Mouse (Mus musculus) E14TG2a.4 (cell line): Measurements from ENCODE around the gene Pycr1.

Experiments
- H3K27me3 ChIP-seq: 2 replicates; pipeline ENCODE4 v1.6.1; 2014; ENCODE audit warnings: low read length, control low read depth; ENCODE audit not compliant: insufficient read depth
- H3K36me3 ChIP-seq: 2 replicates; pipeline ENCODE4 v1.6.1; 2014; ENCODE audit warnings: low read length, control low read depth; ENCODE audit not compliant: insufficient read depth
- H3K4me1 ChIP-seq: replicated peaks from 2 replicates; pipeline ENCODE4 v1.6.1; 2014; ENCODE audit warnings: low read depth, low read length, control low read depth
- H3K4me3 ChIP-seq: replicated peaks from 2 replicates; pipeline ENCODE4 v1.5.1; 2014; ENCODE audit warnings: mild to moderate bottlenecking, low read length
- H3K9me3 ChIP-seq: 2 replicates; pipeline ENCODE4 v1.6.1; 2014; ENCODE audit warnings: low read length, control low read depth
- CTCF ChIP-seq: conservative IDR thresholded peaks from 2 replicates; pipeline ENCODE4 v1.5.1; 2014; ENCODE audit warnings: low read length
- NANOG ChIP-seq: IDR thresholded peaks from 2 replicates; pipeline ENCODE4 v1.6.1; 2014; ENCODE audit warnings: borderline replicate concordance, low read length, mixed read lengths
- POU5F1 ChIP-seq: IDR thresholded peaks from 2 replicates; pipeline ENCODE4 v1.6.1; 2014; ENCODE audit warnings: low read length, borderline replicate concordance

Pycr1 gene

DNA sequence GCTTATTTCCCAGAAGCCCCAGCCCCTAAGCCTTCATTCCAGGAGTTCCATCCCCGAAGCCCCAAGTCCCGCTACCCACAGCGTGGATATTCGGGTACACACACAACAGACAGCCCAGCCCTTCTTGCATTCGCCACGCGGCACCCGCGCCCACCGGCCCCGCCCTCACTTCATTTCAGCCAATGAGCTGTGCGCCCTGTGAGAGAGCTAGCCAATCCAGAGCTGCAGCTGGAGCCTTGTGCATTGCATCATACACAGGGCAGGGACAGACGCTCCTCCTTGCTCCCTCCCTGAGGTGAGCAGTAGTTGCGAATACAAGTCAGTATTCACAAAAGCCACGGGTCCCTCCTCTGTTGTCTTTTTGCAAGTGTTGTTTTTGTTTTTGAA, at the start of gene Pycr1:
Gene Pycr1, minus strand, starts transcription at position 169 of the 387 bp plus-strand sequence.
- peaks cover 37% of the 10 kb centered on the region for H3K36me3 ChIP-seq
- peaks cover 64% of the 10 kb centered on the region for H3K4me1 ChIP-seq
- TF ChIP-seq POU5F1 (no peak), CTCF (no peak), NANOG (no peak)
- H3K9me3 ChIP-seq, result no peaks in the 10 kb centered on the region
- H3K27me3 ChIP-seq, result peaks cover 37% of the 10 kb centered on the region
- H3K4me3 ChIP-seq, result peak within 1 kb of the TSS; percentile 82

DNA sequence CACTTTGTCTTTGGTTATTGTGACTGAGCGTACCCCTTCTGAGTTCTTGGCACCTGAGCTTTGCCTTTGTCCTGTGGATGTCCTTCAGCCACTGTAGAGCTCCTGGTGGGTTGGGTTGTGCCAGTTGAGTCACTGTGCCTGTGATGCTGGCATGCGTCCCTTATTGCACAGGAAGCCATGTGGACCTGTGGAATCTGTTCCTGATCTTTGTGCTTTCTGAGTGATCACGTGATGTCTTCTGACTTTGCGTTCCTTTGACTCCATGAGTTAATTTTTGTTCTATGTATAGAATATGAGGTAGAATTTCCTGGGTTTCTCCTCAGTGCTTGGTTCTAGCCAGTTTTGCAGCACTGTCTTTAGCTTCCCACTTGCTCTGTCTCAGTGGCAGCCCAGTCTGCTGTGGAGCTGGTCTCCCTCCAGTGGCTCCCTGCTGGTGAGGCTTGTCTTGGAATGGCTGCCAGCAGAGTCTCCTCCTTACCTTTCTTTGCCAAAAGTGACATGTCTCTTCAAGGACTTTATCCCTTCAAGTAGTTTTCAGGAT, 49.0 kb upstream of the Pycr1 start:
- no peak for TF ChIP-seq NANOG
- no peaks in the 10 kb centered on the region for H3K9me3 ChIP-seq
- H3K27me3 ChIP-seq, result no peaks in the 10 kb centered on the region
- H3K36me3 ChIP-seq, result peaks cover 97% of the 10 kb centered on the region
- H3K4me1 ChIP-seq, result peaks cover 71% of the 10 kb centered on the region
- H3K4me3 ChIP-seq, result no peak overlapping the region

DNA sequence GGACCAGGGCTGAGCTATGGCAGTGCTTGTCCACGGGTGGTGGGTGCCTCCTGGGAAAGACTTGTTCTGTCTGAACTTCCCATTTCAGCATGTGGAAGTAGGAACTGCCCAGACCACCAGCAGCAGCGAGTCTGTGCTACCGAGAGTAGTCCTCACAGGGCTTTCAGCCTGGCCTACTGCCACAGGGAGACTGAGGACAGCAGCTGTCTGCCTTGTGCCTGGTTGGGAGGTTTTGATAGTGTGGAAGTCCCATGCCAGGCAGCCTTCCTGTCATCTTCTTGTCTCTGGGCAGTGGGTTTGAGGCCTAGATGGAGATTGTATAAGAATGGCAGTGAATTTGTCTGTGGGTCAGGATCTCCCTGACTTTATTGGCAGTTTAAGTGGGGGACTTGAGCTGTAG, 45.8 kb upstream of the Pycr1 start:
- TF ChIP-seq CTCF, result no peak
- TF ChIP-seq POU5F1, result no peak
- TF ChIP-seq NANOG, result no peak
- H3K36me3 ChIP-seq, result peaks cover 97% of the 10 kb centered on the region

DNA sequence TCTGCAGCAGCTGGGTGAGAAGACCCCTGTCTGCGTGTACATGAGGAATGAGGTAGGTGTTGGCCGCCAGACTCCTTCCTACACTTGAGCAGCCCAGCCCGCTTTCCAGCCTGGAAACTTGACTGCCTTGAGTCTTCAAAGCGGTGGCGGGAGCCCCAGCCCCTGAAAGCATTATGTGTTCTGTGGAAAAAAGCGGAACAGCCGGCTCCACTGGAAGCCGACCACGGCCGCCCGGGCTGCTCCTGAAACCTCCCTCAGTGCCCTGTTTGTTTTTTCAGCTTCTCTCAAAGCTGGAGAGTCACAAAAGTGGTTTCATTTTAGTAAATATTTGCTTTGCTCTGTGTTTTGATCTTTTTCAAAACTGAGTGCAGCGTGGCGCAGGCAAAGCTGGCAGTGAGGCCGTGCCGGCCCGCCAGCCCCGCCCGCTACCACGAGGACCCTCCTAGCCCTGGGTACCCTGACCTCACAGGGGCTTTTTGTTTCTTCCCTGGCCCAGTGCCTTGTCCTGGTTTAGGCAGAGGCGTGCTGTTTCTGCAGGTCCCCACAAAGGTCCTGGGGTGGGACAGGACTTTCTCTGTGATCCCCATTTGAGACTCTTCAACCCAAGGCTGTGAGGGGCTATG, 43.2 kb upstream of the Pycr1 start:
- Histone ChIP-seq H3K27me3 (no peaks in the 10 kb centered on the region), H3K4me1 (peaks cover 62% of the 10 kb centered on the region)

More for the DNA sequence above, 45.8 kb upstream of the Pycr1 start:
- no peak overlapping the region for H3K4me3 ChIP-seq
- no peaks in the 10 kb centered on the region for H3K27me3 ChIP-seq
- peaks cover 66% of the 10 kb centered on the region for H3K4me1 ChIP-seq
- H3K9me3 ChIP-seq, result no peaks in the 10 kb centered on the region

DNA sequence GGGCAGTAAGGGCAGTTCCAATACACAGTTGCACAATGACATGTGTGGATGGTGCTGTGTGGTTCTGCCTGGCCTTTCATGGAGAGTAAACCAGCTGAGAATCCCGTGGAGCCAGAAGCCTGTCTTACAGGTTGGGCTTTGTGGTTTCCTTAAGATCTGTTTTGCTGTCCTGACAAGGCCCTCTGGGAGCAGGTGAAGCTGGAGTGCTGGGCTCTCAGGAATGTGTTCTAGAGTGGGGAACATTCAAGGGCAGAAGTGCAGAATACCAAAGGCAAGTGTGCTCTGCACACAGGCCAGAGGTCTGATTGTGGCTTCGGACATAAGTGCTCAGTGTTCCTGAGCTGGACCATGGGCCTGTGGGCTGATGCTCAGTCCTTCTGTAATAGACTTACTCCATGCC, 41.1 kb upstream of the Pycr1 start:
- Histone ChIP-seq H3K4me1 (peaks cover 59% of the 10 kb centered on the region), H3K27me3 (no peaks in the 10 kb centered on the region), H3K9me3 (no peaks in the 10 kb centered on the region), H3K4me3 (no peak overlapping the region), H3K36me3 (peaks cover 98% of the 10 kb centered on the region)
- no peak for TF ChIP-seq CTCF

More for the DNA sequence above, 43.2 kb upstream of the Pycr1 start:
- H3K9me3 ChIP-seq, result no peaks in the 10 kb centered on the region
- TF ChIP-seq NANOG (no peak), POU5F1 (no peak), CTCF (no peak)
- H3K4me3 ChIP-seq, result 0 out of 2 replicates have a peak overlapping the region, but pooled peaks have one; percentile 20
- H3K36me3 ChIP-seq, result peaks cover 97% of the 10 kb centered on the region

DNA sequence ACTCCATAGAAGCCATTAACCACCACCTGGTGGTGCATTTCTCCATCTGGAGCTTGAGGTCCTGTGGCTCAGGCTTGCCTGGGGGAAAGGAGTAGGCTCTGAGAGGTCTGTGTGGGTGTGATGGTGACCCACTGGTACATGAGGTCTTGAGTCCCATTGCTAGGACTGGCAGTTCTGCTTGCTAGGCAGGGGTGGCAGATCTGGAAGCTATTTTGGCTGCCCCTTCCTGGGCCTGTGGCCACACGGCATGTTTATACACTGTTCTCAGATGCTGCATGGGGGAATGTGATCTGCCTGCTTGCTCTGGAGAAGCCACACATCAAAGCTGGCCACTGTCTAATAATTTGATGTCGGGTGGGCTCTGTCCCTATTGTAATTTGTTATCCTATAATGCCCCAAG, 40.5 kb upstream of the Pycr1 start:
- Histone ChIP-seq H3K9me3 (no peaks in the 10 kb centered on the region), H3K27me3 (no peaks in the 10 kb centered on the region), H3K4me3 (no peak overlapping the region), H3K36me3 (peaks cover 98% of the 10 kb centered on the region), H3K4me1 (peaks cover 56% of the 10 kb centered on the region)
- TF ChIP-seq NANOG (no peak), CTCF (no peak), POU5F1 (no peak)

DNA sequence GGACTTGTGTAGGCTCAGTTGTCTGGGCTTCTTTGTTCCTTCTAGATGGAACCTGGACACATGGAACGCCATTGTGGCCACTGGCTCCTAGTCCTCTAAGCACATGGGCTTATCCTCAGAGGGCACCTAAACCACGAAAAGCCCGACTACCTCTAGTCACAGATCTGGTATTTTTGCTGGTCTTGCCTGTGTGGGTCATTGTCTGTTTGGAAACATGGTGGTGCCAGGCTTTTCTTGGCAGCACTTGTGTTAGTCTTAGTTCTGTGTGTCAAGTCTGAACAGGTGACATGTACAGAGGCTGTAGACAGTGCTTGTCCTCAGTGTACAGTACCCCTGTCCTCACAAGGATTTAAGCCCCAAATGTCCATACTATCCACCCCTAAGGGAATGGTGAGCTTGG, 40.0 kb upstream of the Pycr1 start:
- H3K36me3 ChIP-seq, result peaks cover 98% of the 10 kb centered on the region
- H3K4me3 ChIP-seq, result no peak overlapping the region
- H3K27me3 ChIP-seq, result no peaks in the 10 kb centered on the region
- H3K9me3 ChIP-seq, result no peaks in the 10 kb centered on the region
- H3K4me1 ChIP-seq, result peaks cover 53% of the 10 kb centered on the region
- no peak for TF ChIP-seq CTCF

DNA sequence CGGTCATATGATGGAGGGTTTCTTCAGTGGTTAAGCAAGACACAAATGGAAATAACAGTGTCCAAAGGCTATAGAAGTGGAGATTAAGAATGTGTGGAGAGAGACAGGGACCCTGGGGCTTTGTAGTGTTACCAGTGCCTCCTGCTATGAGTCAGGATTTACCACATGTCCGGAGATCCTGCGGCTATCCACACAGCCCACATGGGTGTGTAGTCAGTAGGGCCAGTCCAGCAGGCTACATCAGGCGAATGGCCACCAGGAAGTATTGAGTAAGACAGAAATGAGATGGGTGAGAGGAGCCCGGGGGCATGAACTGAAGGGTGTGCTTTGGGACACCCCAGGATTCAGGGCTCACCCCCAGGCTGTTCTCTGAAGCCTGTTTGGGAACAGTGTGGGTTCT, 39.1 kb upstream of the Pycr1 start:
- peaks cover 98% of the 10 kb centered on the region for H3K36me3 ChIP-seq
- TF ChIP-seq CTCF (no peak), POU5F1 (no peak), NANOG (no peak)
- H3K9me3 ChIP-seq, result no peaks in the 10 kb centered on the region
- peaks cover 58% of the 10 kb centered on the region for H3K4me1 ChIP-seq
- no peaks in the 10 kb centered on the region for H3K27me3 ChIP-seq
- no peak overlapping the region for H3K4me3 ChIP-seq

DNA sequence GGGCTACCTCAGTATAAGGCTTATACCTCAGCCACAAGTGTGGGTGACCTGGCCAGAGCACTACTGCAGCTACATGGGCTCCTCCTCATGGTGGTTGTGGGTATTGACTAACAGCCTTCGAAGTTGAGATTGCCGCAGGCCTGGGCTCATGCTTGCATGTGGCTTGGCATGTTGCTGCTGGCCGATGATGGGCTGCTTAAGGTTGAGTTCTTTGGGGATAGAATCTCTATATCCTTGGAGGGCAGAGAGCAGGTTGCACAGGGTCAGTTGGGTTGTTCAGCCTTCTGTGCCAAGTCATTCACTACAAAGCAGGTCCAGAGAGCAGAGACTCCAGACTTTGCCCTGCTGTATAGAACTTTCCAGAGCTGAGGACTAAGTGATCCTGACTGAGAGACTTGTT, 36.3 kb upstream of the Pycr1 start:
- peaks cover 58% of the 10 kb centered on the region for H3K4me1 ChIP-seq
- peak; percentile 38; the same call in 1 of the 2 replicates for TF ChIP-seq CTCF
- TF ChIP-seq NANOG, result no peak
- H3K4me3 ChIP-seq, result no peak overlapping the region
- H3K27me3 ChIP-seq, result no peaks in the 10 kb centered on the region
- H3K36me3 ChIP-seq, result peaks cover 98% of the 10 kb centered on the region
- no peaks in the 10 kb centered on the region for H3K9me3 ChIP-seq
